Mouse (Mus musculus): ENCODE data around the gene Meioc.

GRCm38 (mm10) chr11:102619449-102619848 is 44.1 kb upstream of the Meioc start:
- TF ChIP-seq GATA1 (IDR thresholded peaks at IDR 0.05; ENCODE audit: borderline replicate concordance, low read length) (no peak), POLR2AphosphoS5 (IDR thresholded peaks at IDR 0.05; ENCODE audit: insufficient replicate concordance, low read depth, low read length) (no peak), CTCF (IDR thresholded peaks at IDR 0.05; ENCODE audit: low read depth, low read length) (peak; percentile 50), TAL1 (conservative IDR thresholded peaks at IDR 0.05; ENCODE audit: low read depth, low read length) (no peak)

All from G1E (cell line).